Mouse (Mus musculus): ENCODE results near the gene Bpgm.

GRCm38 (mm10) chr6:34460651-34461050, 15.4 kb upstream of the Bpgm start:
- TF ChIP-seq CTCF (IDR thresholded peaks at IDR 0.05) (no peak), EP300 (IDR thresholded peaks at IDR 0.05) (no peak)
